Mouse (Mus musculus) midbrain, embryonic 14.5 days (tissue): Measurements from ENCODE around the gene Olfr1186. TPM values are rescaled to one million over a fixed set of nuclear protein-coding genes. Genes with fewer than 3 reads are reported as not detected.
"Not testable (repeated sequence)": the region's sequence is repeated elsewhere in the genome, so short reads cannot be mapped to it uniquely, and the experiment has no call there.

Source experiments
- ATAC-seq: fragments of 200-750 bp; cut with Nextera tagmentation; 2 replicates; pipeline ENCODE4 v1.8.0; 2017; ENCODE audit warnings: moderate number of reproducible peaks, moderate library complexity; ENCODE audit not compliant: low FRiP score, low TSS enrichment
- DNase-seq: peaks from one replicate; pipeline ENCODE4 v3.0.0-alpha.2; 2015
- H3K27ac ChIP-seq: fragments of 300-500 bp; sonication (generic); replicated peaks from 2 replicates; pipeline ENCODE4 v1.5.1; 2014; ENCODE audit warnings: mild to moderate bottlenecking, low read depth, low read length, moderate library complexity
- H3K27me3 ChIP-seq: fragments of 300-500 bp; sonication (generic); 2 replicates; pipeline ENCODE4 v1.6.1; 2014; ENCODE audit warnings: low read length, control low read depth, mixed read lengths; ENCODE audit not compliant: control insufficient read depth, insufficient read depth
- H3K36me3 ChIP-seq: fragments of 300-500 bp; sonication (generic); 2 replicates; pipeline ENCODE4 v1.6.1; 2014; ENCODE audit warnings: low read length, control low read depth; ENCODE audit not compliant: control insufficient read depth, insufficient read depth
- H3K4me1 ChIP-seq: fragments of 300-500 bp; sonication (generic); 2 replicates; pipeline ENCODE4 v1.6.1; 2014; ENCODE audit warnings: mild to moderate bottlenecking, antibody characterized with exemption, low read length, control low read depth; ENCODE audit not compliant: control insufficient read depth, insufficient read depth
- H3K4me2 ChIP-seq: fragments of 300-500 bp; sonication (generic); 2 replicates; pipeline ENCODE4 v1.6.1; 2014; ENCODE audit warnings: mild to moderate bottlenecking, low read length, moderate library complexity
- H3K4me3 ChIP-seq: fragments of 300-500 bp; sonication (generic); replicated peaks from 2 replicates; pipeline ENCODE4 v1.5.1; 2014; ENCODE audit warnings: low read depth, low read length
- H3K9ac ChIP-seq: fragments of 300-500 bp; sonication (generic); replicated peaks from 2 replicates; pipeline ENCODE4 v1.6.1; 2014; ENCODE audit warnings: mild to moderate bottlenecking, low read length, moderate library complexity
- H3K9me3 ChIP-seq: fragments of 300-500 bp; sonication (generic); 2 replicates; pipeline ENCODE4 v1.6.1; 2016; ENCODE audit warnings: low read length, control low read depth, mixed read lengths; ENCODE audit not compliant: control insufficient read depth
- WGBS: fragments of 180-500 bp; shearing (Covaris S2); extraction: QIAGEN DNeasy Blood & Tissue Kit; methylation state at CpG from one replicate; pipeline ENCODE4 v1.1.7; 2014; 5-methylcytosine and 5-hydroxymethylcytosine counted together
- polyA plus RNA-seq: library from polyadenylated mRNA; unstranded; fragments of >200 nt; fragmentation: Nextera tagmentation; extraction: Ambion mirVana; gene quantifications from 2 replicates; pipeline ENCODE4 v1.2.1, GENCODE M21; 2014

The Olfr1186 gene
- polyA plus RNA-seq = not detected in 2 replicates

- H3K27me3 ChIP-seq = no peaks in the 10 kb centered on the region
- ATAC-seq (no peak), DNase-seq (no peak)
- H3K9me3 ChIP-seq = no peaks in the 10 kb centered on the region
- H3K36me3 ChIP-seq = no peaks in the 10 kb centered on the region
- H3K4me2 ChIP-seq = no peak within 1 kb of the TSS
- 84% methylated on average over 2 of the region's 2 CpGs for WGBS
- no peaks in the 10 kb centered on the region for H3K4me1 ChIP-seq
- H3K9ac ChIP-seq = no peak within 1 kb of the TSS
- no peak within 1 kb of the TSS for H3K27ac ChIP-seq
- no peak within 1 kb of the TSS for H3K4me3 ChIP-seq
Measured at GRCm38 (mm10) chr2:88518251-88518650, at the start of gene Olfr1186. TSS of gene Olfr1186 (plus strand) at chr2:88518551.

GRCm38 (mm10) chr2:88483298-88483697 lies 35.1 kb upstream of the Olfr1186 start, which contains the start of gene Olfr1184:
TSS of gene Olfr1184 (plus strand) at chr2:88483598.
- no peak for ATAC-seq
- WGBS = 91% methylated on average over 2 of the region's 2 CpGs

DNA sequence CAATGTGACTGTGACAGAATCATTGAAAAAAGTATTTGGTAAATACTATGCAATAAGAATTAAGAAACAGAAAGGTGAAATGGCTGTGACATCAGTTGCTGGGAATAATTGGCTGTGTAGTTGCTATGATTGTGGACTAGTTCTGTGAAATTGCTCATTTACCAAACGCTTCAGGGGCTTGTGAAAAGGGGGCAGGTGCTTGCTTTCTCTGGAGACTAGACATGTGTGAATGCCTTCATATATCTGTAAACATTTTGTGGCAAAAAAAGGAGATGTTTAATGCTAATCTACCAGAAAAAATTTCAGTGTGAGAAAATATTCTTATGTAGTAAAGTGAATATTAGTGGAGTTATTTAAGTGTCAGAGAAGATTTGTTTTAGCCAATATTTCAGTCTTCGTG lies 25.3 kb upstream of the Olfr1186 start, which contains the start of gene Olfr1185-ps1:
TSS of gene Olfr1185-ps1 (plus strand) at position 301 of the 400 bp plus-strand sequence.
- Histone ChIP-seq H3K4me2 (no peak within 1 kb of the TSS), H3K9me3 (no peaks in the 10 kb centered on the region), H3K9ac (no peak within 1 kb of the TSS), H3K27ac (no peak within 1 kb of the TSS), H3K4me3 (no peak within 1 kb of the TSS), H3K27me3 (no peaks in the 10 kb centered on the region), H3K4me1 (no peaks in the 10 kb centered on the region), H3K36me3 (no peaks in the 10 kb centered on the region)
- WGBS = 69% methylated on average over 2 of the region's 2 CpGs
- ATAC-seq (no peak), DNase-seq (no peak)

More at GRCm38 (mm10) chr2:88483298-88483697, 35.1 kb upstream of the Olfr1186 start, which contains the start of gene Olfr1184:
- H3K27me3 ChIP-seq = no peaks in the 10 kb centered on the region
- DNase-seq = no peak
- no peak within 1 kb of the TSS for H3K4me2 ChIP-seq
- no peak within 1 kb of the TSS for H3K9ac ChIP-seq
- H3K4me1 ChIP-seq = no peaks in the 10 kb centered on the region
- H3K27ac ChIP-seq = no peak within 1 kb of the TSS
- H3K36me3 ChIP-seq = no peaks in the 10 kb centered on the region
- H3K4me3 ChIP-seq = no peak within 1 kb of the TSS
- H3K9me3 ChIP-seq = no peaks in the 10 kb centered on the region

DNA sequence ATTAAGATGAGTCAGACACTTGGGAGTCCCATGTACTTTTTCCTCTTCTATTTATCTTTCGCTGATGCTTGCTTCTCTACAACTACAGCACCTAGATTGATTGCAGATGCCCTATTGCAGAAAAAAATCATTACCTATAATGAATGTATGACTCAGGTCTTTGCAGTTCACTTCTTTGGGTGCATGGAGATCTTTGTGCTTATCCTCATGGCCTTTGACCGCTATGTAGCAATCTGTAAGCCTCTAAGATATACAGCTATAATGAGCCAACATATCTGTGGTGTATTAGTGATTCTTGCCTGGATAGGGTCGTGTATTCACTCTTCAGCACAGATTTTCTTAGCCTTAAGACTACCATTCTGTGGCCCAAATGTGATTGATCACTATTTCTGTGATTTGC lies 7.4 kb downstream of the Olfr1186 start:
- 75% methylated on average over 3 of the region's 3 CpGs for WGBS
- H3K4me3 ChIP-seq = no peak overlapping the region
- DNase-seq (no peak), ATAC-seq (no peak)
- H3K4me2 ChIP-seq = no peak overlapping the region
- H3K9me3 ChIP-seq = no peaks in the 10 kb centered on the region
- H3K27me3 ChIP-seq = no peaks in the 10 kb centered on the region
- no peaks in the 10 kb centered on the region for H3K4me1 ChIP-seq
- no peak overlapping the region for H3K27ac ChIP-seq
- H3K36me3 ChIP-seq = no peaks in the 10 kb centered on the region
- no peak overlapping the region for H3K9ac ChIP-seq

GRCm38 (mm10) chr2:88556635-88557034 lies 38.3 kb downstream of the Olfr1186 start, which contains the start of gene Olfr1188:
TSS of gene Olfr1188 (plus strand) at chr2:88556935.
- Histone ChIP-seq H3K36me3 (no peaks in the 10 kb centered on the region), H3K4me1 (no peaks in the 10 kb centered on the region), H3K9me3 (no peaks in the 10 kb centered on the region), H3K27me3 (no peaks in the 10 kb centered on the region), H3K9ac (no peak within 1 kb of the TSS), H3K4me3 (no peak within 1 kb of the TSS), H3K4me2 (no peak within 1 kb of the TSS), H3K27ac (no peak within 1 kb of the TSS)
- WGBS = 90% methylated on average over 2 of the region's 2 CpGs
- DNase-seq (no peak), ATAC-seq (no peak)

- 93% methylated on average over 12 of the region's 12 CpGs for WGBS
- H3K4me2 ChIP-seq, H3K9me3 ChIP-seq, H3K36me3 ChIP-seq, H3K9ac ChIP-seq, H3K4me1 ChIP-seq, H3K27ac ChIP-seq, DNase-seq, H3K4me3 ChIP-seq, ATAC-seq, H3K27me3 ChIP-seq: not testable (repeated sequence)
Measured at GRCm38 (mm10) chr2:88572696-88573095, 54.3 kb downstream of the Olfr1186 start.

Other genes with a start within 250 kb of the Olfr1186 start
- gene Olfr1173, start 238.7 kb upstream of the Olfr1186 start, polyA plus RNA-seq = not detected in 2 replicates
- gene Olfr1174-ps, start 203.4 kb upstream of the Olfr1186 start, polyA plus RNA-seq = not detected in 2 replicates
- not detected in 2 replicates for gene Olfr1175-ps, start 191.3 kb upstream of the Olfr1186 start, polyA plus RNA-seq
- not detected in 2 replicates for gene Olfr1176, start 181.8 kb upstream of the Olfr1186 start, polyA plus RNA-seq
- gene Olfr1177-ps, start 172.1 kb upstream of the Olfr1186 start, polyA plus RNA-seq = not detected in 2 replicates
- gene Olfr1178, start 131.5 kb upstream of the Olfr1186 start, polyA plus RNA-seq = not detected in 2 replicates
- not detected in 2 replicates for gene Olfr1179, start 112.1 kb upstream of the Olfr1186 start, polyA plus RNA-seq
- not detected in 2 replicates for gene Olfr1180, start 99.4 kb upstream of the Olfr1186 start, polyA plus RNA-seq
- gene Olfr1181, start 92.4 kb upstream of the Olfr1186 start, polyA plus RNA-seq = not detected in 2 replicates
- gene Gm13757, start 69.4 kb upstream of the Olfr1186 start, polyA plus RNA-seq = not detected in 2 replicates
- not detected in 2 replicates for gene Olfr1183, start 63.7 kb upstream of the Olfr1186 start, polyA plus RNA-seq
- not detected in 2 replicates for gene Olfr1184, start 35.0 kb upstream of the Olfr1186 start, polyA plus RNA-seq
- not detected in 2 replicates for gene Olfr1185-ps1, start 25.2 kb upstream of the Olfr1186 start, polyA plus RNA-seq
- gene Olfr1188, start 38.4 kb downstream of the Olfr1186 start, polyA plus RNA-seq = not detected in 2 replicates
- gene Olfr1189, start 67.9 kb downstream of the Olfr1186 start, polyA plus RNA-seq = not detected in 2 replicates
- gene Olfr1191-ps1, start 122.0 kb downstream of the Olfr1186 start, polyA plus RNA-seq = not detected in 2 replicates
- not detected in 2 replicates for gene Olfr1192-ps1, start 130.0 kb downstream of the Olfr1186 start, polyA plus RNA-seq
- not detected in 2 replicates for gene Olfr1193, start 157.1 kb downstream of the Olfr1186 start, polyA plus RNA-seq
- gene Olfr1195, start 170.6 kb downstream of the Olfr1186 start, polyA plus RNA-seq = not detected in 2 replicates
- gene Olfr1196, start 186.0 kb downstream of the Olfr1186 start, polyA plus RNA-seq = not detected in 2 replicates
- gene Olfr1197, start 213.8 kb downstream of the Olfr1186 start, polyA plus RNA-seq = not detected in 2 replicates
- gene Olfr1198, start 232.8 kb downstream of the Olfr1186 start, polyA plus RNA-seq = not detected in 2 replicates
- gene Olfr1199, start 241.9 kb downstream of the Olfr1186 start, polyA plus RNA-seq = not detected in 2 replicates